Mouse (Mus musculus): ENCODE results near the gene Mgat2.
"Not testable (repeated sequence)": the region's sequence is repeated elsewhere in the genome, so short reads cannot be mapped to it uniquely, and the experiment has no call there.

Gene Mgat2

DNA sequence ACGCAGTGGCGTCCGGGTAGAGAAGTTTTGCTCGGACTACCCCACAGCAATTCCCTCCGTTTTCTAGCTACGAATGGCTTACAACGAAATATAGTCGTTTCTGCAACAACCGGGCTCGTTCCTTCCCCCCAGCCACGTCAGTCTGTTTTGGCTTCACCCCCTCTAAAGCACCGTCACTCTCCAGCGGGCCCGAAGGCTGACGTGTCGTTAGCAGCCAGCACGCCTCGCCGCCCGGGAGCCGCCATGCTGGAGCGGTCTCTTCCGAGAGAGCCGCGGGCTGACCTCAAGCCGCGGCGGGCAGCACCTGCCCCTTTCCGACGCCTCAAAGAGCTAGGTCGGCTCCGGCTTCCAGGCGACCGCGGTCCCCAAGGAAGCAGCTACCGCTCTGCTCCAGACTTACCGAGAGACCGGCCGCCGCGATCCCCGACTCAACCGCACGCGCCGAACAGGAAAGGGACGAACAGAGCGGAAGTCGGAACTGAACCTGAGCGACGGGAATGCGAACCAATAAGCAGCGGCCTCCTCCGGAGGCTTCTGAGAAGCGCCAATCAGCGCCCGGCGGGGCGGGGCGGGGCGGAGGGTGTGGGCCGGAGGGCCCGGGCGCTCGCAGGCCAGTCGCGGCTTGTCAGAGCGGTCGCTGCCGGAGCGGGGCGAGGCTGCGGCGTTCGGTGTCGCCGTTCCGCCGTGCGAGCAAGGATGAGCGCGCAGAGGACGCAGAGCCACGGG, at the start of gene Mgat2, which contains the start of gene Rpl36al:
Gene Mgat2, plus strand, starts transcription at position 575 of the 726 bp plus-strand sequence.
Gene Rpl36al, minus strand, starts transcription at position 501 of the 726 bp plus-strand sequence.
- peak; percentile 94 for DNase-seq (ENCODE audit: low spot score)

GRCm38 (mm10) chr12:69139201-69139600, 44.8 kb upstream of the Mgat2 start:
- no peak for DNase-seq (ENCODE audit: low spot score)

DNA sequence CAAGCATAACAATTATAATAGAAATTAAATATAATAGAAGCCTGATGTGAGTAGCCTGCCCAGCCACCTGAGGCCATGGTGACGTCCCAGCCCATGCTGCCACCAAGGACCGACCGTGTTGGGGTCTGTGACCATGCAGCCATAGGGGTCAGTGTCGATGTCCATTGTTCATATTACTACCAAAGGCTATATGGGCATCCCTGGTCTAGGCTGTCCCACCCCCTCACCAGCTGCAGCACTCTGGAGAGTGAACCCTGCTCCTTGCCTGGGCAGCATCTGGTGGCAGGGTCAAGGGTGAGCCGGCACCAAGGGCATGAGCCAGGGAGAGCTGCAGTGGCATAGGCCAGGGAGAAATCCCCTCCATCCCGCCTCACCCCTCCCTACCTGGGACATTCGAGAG, 44.1 kb upstream of the Mgat2 start:
- no peak for DNase-seq (ENCODE audit: low spot score)

DNA sequence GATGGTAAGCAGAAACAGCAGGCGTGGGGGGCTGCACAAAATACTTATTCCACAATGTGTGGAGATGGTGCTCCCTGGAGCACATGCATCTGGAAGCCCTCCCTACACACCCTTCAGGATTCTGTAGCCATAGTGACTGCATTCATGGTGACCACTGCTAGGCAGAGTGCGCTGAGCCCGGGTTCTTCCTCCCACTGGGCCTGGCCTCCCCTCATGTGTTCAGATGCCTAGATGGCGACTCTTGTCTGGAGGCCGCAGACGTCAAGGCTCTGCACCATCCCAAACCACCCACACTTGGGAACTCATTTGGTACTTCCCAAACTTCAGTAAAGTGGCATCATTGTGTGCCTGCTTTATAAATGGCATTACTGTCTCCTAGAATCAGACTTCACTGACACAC, 40.5 kb upstream of the Mgat2 start:
- no peak for DNase-seq (ENCODE audit: low spot score)

DNA sequence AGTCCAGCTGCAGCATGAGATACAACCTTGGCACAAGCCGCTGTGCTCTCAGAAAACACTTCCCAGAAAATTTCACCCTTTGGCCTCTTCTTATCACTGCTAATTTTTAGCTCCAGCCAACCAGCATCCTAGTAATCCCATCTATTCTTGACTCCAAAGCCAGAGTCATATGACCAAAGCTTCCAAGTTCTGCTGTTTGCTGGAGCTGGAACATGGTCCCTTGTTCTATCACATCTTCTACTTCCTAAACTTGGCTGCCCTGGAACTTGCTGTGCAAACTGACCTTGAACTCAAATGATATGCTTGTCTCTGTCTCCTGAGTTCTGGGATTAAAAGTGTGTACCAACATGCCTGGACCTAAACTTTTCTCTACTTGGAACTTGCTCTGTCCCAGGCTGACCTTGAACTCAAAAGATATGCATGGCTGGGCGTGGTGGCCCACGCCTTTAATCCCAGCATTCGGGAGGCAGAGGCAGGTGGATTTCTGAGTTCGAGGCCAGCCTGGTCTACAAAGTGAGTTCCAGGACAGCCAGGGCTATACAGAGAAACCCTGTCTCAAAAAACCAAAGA, 36.7 kb upstream of the Mgat2 start:
- DNase-seq (ENCODE audit: low spot score): no peak

DNA sequence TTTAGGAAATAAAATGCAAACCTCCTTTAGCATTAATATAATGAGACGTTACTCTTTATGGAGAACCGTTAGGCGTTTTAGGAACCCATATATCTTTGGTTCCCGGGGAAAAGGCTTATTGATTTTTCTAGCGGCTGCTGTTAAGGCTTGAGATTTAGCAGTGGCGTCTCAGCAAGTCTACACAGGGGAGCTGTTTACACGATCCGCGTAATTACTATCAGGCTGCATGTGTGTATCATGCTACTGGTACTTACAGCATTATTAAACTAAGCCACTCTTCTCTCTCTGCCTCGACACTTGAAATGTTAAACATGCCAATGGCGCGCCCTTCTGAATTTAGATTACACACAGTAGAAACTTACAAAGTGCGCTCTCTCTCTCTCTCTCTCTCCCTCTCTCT, 33.9 kb upstream of the Mgat2 start:
- no peak for DNase-seq (ENCODE audit: low spot score)

DNA sequence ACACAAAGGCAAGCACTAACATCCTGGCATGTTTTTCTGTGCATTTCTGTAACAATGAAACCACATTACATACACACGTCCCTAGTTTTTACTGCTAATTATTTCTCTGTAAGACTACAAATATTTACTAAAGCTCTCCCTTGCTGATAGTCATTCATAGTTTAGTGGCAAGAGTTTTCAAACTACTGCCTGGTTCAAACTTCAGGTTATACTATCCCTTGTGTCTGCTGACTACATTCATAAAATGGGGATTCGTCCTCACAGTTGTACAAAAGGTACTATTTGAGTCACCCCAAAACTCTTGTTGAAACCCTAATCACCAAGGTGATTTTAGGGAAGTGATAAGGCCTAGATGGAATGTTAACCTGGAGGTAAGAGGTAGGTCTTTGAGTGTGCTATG, 28.0 kb upstream of the Mgat2 start:
- no peak for DNase-seq (ENCODE audit: low spot score)

- DNase-seq (ENCODE audit: low spot score): no peak
Measured at GRCm38 (mm10) chr12:69156436-69156835, 27.5 kb upstream of the Mgat2 start.

GRCm38 (mm10) chr12:69157107-69157506, 26.9 kb upstream of the Mgat2 start:
- no peak for DNase-seq (ENCODE audit: low spot score)

GRCm38 (mm10) chr12:69158366-69158764, 25.6 kb upstream of the Mgat2 start:
- DNase-seq (ENCODE audit: low spot score): no peak

DNA sequence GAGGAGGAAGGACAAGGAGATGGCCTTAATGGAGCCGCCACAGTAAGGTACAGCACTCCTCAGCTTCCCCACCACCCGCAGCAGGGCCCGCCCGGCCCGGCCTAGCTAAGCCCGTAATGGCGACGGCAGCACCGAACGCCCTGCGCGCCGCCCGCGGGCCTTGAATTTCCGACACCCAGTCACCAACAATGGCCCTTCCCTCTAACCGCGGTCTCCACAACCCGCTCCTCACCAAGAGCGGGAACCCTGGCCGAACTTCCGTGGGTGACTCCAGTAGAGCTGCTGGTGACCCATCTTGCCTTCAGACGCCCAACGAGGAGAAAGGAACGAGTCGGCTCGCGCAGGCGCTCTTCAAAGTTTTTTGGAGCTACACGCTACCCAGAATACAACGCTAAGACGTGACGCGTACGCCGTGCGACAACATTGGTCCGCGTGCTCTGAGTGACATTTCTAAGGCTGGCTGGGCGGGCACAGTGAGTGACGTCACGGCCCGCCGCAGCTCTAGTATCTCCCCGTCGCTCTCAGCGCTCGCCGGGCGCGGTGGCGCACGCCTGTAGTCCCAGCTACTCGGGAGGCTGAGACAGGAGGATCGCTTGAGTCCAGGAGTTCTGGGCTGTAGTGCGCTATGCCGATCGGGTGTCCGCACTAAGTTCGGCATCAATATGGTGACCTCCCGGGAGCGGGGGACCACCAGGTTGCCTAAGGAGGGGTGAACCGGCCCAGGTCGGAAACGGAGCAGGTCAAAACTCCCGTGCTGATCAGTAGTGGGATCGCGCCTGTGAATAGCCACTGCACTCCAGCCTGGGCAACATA, 25.0 kb upstream of the Mgat2 start, which contains the start of gene Rps29:
Gene Rps29, minus strand, starts transcription at position 422 of the 813 bp plus-strand sequence.
- peak; percentile 98 for DNase-seq (ENCODE audit: low spot score)

GRCm38 (mm10) chr12:69159578-69159940, 24.4 kb upstream of the Mgat2 start:
- peak; percentile 18 for DNase-seq (ENCODE audit: low spot score)

- not testable (repeated sequence) for DNase-seq (ENCODE audit: low spot score)
Measured at GRCm38 (mm10) chr12:69160677-69161076, 23.3 kb upstream of the Mgat2 start.

GRCm38 (mm10) chr12:69163586-69163985, 20.4 kb upstream of the Mgat2 start:
- DNase-seq (ENCODE audit: low spot score): not testable (repeated sequence)

DNA sequence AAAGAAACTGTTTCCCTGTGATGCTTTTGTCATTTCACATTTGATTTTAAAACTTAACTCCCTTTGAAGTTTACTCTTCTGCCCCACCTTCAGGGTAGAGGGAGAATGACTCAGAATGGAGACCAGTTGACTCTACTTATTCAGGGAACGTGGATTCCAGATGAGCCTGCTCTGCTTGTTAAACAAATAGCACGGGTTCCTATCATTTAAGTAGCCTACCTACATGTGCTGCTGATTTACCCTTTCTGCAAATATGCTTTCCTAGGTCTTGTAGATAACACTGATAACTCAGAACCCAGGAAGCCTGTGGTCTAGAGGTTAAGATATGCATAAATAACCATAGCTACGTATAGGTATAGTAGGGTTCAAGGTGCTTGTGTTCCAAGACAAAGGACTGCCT, 19.1 kb upstream of the Mgat2 start:
- DNase-seq (ENCODE audit: low spot score): no peak

DNA sequence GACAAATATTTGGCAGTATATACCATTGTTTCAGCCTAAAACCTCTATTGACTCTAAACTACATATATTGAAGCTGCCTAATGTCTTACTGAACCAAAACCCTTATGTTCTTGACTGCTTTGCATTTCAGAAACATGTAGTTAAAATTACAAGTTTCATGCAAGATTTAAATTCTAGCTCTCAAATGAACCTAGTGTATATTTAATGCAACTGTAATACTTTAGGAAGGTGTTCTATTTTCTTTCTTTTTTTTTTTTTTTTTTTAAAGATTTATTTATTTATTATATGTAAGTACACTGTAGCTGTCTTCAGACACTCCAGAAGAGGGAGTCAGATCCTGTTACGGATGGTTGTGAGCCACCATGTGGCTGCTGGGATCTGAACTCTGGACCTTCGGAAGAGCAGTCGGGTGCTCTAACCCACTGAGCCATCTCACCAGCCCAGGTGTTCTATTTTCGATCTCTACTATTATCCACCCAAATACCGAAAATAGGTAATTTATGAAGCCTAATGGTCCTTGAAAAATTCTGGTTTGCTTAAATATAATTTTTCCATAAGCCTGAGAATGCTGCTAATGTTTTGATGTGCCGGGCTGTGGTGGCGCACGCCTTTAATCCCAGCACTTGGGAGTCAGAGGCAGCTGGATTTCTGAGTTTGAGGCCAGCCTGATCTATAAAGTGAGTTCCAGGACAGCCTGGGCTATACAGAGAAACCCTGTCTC, 16.9 kb upstream of the Mgat2 start:
- DNase-seq (ENCODE audit: low spot score): not testable (repeated sequence)

DNA sequence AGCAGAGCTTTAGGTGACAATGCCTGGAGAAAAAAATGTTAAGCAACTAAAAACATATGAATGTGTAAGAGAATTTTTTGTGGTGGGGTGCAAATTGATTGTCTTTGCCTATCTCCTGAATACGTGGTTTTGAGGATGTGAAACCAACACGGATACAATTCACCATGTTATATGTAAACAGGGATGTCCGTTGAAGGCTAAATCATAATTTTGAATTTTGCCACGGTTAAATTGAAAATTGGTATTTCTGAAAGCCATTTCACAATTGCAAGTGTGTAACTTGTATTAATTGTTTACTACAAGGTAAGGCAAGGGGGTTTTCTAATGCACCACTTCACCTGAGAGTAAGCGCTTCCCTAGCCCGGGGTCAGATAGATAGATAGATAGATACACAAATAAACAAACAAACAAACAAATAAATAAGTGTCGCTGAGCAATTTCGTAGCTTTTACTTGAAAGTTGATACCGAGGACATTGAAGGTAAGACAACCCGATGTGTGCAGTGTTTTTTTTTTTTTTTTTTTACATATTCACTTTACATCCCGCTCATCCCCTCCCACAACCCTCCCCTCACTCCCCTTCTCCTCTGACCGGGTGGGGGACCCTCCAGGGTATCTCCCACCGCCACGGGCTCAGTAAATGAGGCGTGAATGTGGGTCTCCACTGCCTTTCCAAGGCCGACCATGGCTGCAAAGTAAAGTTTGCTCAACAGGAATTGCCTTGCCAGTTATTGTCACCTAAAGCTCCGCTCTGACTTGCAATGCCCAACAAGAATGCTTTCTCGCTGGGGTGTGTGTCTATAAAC, 16.1 kb upstream of the Mgat2 start:
- no peak for DNase-seq (ENCODE audit: low spot score)

DNA sequence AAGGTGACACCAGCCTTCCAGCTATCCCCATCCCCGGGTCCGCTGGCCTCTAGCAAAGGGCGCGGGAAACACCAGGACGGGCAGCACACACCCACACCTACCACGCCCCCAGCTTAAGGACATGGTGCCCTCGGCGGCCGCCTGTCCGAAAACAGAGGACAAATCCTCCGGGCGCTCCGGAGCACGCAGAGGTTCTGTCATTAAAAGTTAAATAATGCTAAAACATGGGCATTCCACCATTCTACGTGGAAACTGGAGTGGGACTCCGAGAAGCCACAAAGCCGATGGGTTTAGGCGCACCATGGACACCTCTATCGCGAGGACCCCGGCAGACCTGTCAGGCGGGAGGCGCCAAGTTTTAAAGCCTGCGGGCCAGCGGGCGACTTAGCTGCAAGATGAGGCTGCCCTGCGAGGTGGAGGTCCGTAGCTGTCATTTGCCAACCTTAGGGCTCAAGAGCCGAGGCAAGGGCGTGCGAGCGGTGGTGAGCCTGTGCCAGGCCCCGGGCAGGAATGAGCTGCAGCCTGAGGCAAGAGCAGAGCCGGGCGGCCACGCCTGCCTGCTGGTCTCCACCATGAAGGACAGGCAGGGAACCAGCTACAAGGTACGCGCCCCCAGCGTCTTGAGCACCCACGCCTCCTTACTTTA, 15.4 kb upstream of the Mgat2 start, which contains the start of gene Lrr1:
Gene Lrr1, plus strand, starts transcription at position 354 of the 646 bp plus-strand sequence.
- peak; percentile 84 for DNase-seq (ENCODE audit: low spot score)

- no peak for DNase-seq (ENCODE audit: low spot score)
Measured at GRCm38 (mm10) chr12:69171307-69171706, 12.7 kb upstream of the Mgat2 start.

GRCm38 (mm10) chr12:69175975-69176374, 8.0 kb upstream of the Mgat2 start:
- DNase-seq (ENCODE audit: low spot score): no peak

GRCm38 (mm10) chr12:69177526-69177925, 6.4 kb upstream of the Mgat2 start:
- DNase-seq (ENCODE audit: low spot score): no peak
